Mouse (Mus musculus) kidney, embryonic 15.5 days (tissue): Measurements from ENCODE around the gene Egflam. TPM values are rescaled to one million over a fixed set of nuclear protein-coding genes. Genes with fewer than 3 reads are reported as not detected.
A peak's percentile ranks its signal among the peaks of the same experiment; 100 is the strongest.

Source experiments
- ATAC-seq: fragments of 200-750 bp; cut with Nextera tagmentation; replicated peaks from 2 replicates; pipeline ENCODE4 v1.8.0; 2017; ENCODE audit warnings: moderate TSS enrichment; ENCODE audit not compliant: low FRiP score
- H3K27ac ChIP-seq: fragments of 300-500 bp; sonication (generic); 2 replicates; pipeline ENCODE4 v1.5.1; 2015; ENCODE audit warnings: mild to moderate bottlenecking, inconsistent platforms
- H3K27me3 ChIP-seq: fragments of 300-500 bp; sonication (generic); 2 replicates; pipeline ENCODE4 v1.6.1; 2015; ENCODE audit warnings: inconsistent platforms
- H3K36me3 ChIP-seq: fragments of 300-500 bp; sonication (generic); 2 replicates; pipeline ENCODE4 v1.6.1; 2015; ENCODE audit warnings: inconsistent platforms
- H3K4me1 ChIP-seq: fragments of 300-500 bp; sonication (generic); 2 replicates; pipeline ENCODE4 v1.6.1; 2015; ENCODE audit warnings: inconsistent platforms
- H3K4me2 ChIP-seq: fragments of 300-500 bp; sonication (generic); 2 replicates; pipeline ENCODE4 v1.6.1; 2015; ENCODE audit warnings: moderate library complexity, mild to moderate bottlenecking, inconsistent platforms
- H3K4me3 ChIP-seq: fragments of 300-500 bp; sonication (generic); replicated peaks from 2 replicates; pipeline ENCODE4 v1.5.1; 2015; ENCODE audit warnings: mild to moderate bottlenecking, inconsistent platforms
- H3K9ac ChIP-seq: fragments of 300-500 bp; sonication (generic); 2 replicates; pipeline ENCODE4 v1.6.1; 2015; ENCODE audit warnings: mild to moderate bottlenecking, inconsistent platforms
- H3K9me3 ChIP-seq: fragments of 300-500 bp; sonication (generic); replicated peaks from 2 replicates; pipeline ENCODE4 v1.6.1; 2016; ENCODE audit warnings: inconsistent platforms
- WGBS: fragments of 180-500 bp; shearing (Covaris S2); methylation state at CpG from one replicate; pipeline ENCODE4 v1.1.7; 2015; ENCODE audit warnings: mixed read lengths; 5-methylcytosine and 5-hydroxymethylcytosine counted together
- polyA plus RNA-seq: library from polyadenylated mRNA; unstranded; fragments of >200 nt; fragmentation: Nextera tagmentation; extraction: Ambion mirVana; gene quantifications from 2 replicates; pipeline ENCODE4 v1.2.1, GENCODE M21; 2015

Egflam gene
- polyA plus RNA-seq, 1 experiment from 2014 or later = 20.4 TPM

GRCm38 (mm10) chr15:7207292-7207691 lies 190.9 kb downstream of the Egflam start:
- Histone ChIP-seq H3K9ac (no peak overlapping the region), H3K36me3 (no peaks in the 10 kb centered on the region), H3K27ac (no peak overlapping the region), H3K4me1 (peaks cover 19% of the 10 kb centered on the region), H3K27me3 (no peaks in the 10 kb centered on the region), H3K4me3 (no peak overlapping the region), H3K4me2 (no peak overlapping the region), H3K9me3 (no peaks in the 10 kb centered on the region)
- WGBS = 88% methylated on average over 7 of the region's 7 CpGs
- no peak for ATAC-seq

- no peak overlapping the region for H3K9ac ChIP-seq
- peaks cover 30% of the 10 kb centered on the region for H3K4me1 ChIP-seq
- no peaks in the 10 kb centered on the region for H3K27me3 ChIP-seq
- H3K4me2 ChIP-seq = no peak overlapping the region
- H3K9me3 ChIP-seq = no peaks in the 10 kb centered on the region
- no peak overlapping the region for H3K4me3 ChIP-seq
- H3K27ac ChIP-seq = no peak overlapping the region
- H3K36me3 ChIP-seq = no peaks in the 10 kb centered on the region
- 32% methylated on average over 5 of the region's 5 CpGs for WGBS
- ATAC-seq = no peak
Observed at GRCm38 (mm10) chr15:7206110-7206509, 192.1 kb downstream of the Egflam start.

GRCm38 (mm10) chr15:7204917-7205316 lies 193.3 kb downstream of the Egflam start:
- Histone ChIP-seq H3K9me3 (no peaks in the 10 kb centered on the region), H3K9ac (no peak overlapping the region), H3K27me3 (no peaks in the 10 kb centered on the region), H3K4me3 (no peak overlapping the region), H3K4me1 (peaks cover 34% of the 10 kb centered on the region), H3K4me2 (no peak overlapping the region), H3K36me3 (no peaks in the 10 kb centered on the region), H3K27ac (no peak overlapping the region)
- no peak for ATAC-seq
- WGBS = 74% methylated on average over 13 of the region's 13 CpGs

GRCm38 (mm10) chr15:7203606-7204330 lies 194.4 kb downstream of the Egflam start:
- peaks cover 37% of the 10 kb centered on the region for H3K4me1 ChIP-seq
- H3K4me3 ChIP-seq = no peak overlapping the region
- H3K4me2 ChIP-seq = no peak overlapping the region
- H3K36me3 ChIP-seq = no peaks in the 10 kb centered on the region
- peak overlapping the region; percentile 71 for H3K27ac ChIP-seq
- peak; percentile 55 for ATAC-seq
- WGBS = 39% methylated on average over 9 of the region's 9 CpGs
- no peaks in the 10 kb centered on the region for H3K9me3 ChIP-seq
- H3K27me3 ChIP-seq = no peaks in the 10 kb centered on the region
- no peak overlapping the region for H3K9ac ChIP-seq

GRCm38 (mm10) chr15:7202981-7203380 lies 195.2 kb downstream of the Egflam start:
- WGBS = 88% methylated on average over 5 of the region's 5 CpGs
- peak overlapping the region; percentile 71 for H3K27ac ChIP-seq
- no peaks in the 10 kb centered on the region for H3K27me3 ChIP-seq
- no peak for ATAC-seq
- H3K9ac ChIP-seq = no peak overlapping the region
- H3K4me2 ChIP-seq = no peak overlapping the region
- H3K9me3 ChIP-seq = no peaks in the 10 kb centered on the region
- no peak overlapping the region for H3K4me3 ChIP-seq
- H3K36me3 ChIP-seq = no peaks in the 10 kb centered on the region
- peaks cover 38% of the 10 kb centered on the region for H3K4me1 ChIP-seq

- H3K9ac ChIP-seq = no peak overlapping the region
Observed at GRCm38 (mm10) chr15:7201421-7202380, 196.5 kb downstream of the Egflam start.

GRCm38 (mm10) chr15:7200286-7200685 lies 197.9 kb downstream of the Egflam start:
- Histone ChIP-seq H3K27ac (0 out of 2 replicates have a peak overlapping the region, but pooled peaks have one; percentile 39), H3K4me3 (no peak overlapping the region), H3K9me3 (no peaks in the 10 kb centered on the region), H3K27me3 (no peaks in the 10 kb centered on the region), H3K9ac (no peak overlapping the region), H3K36me3 (no peaks in the 10 kb centered on the region), H3K4me2 (no peak overlapping the region), H3K4me1 (peaks cover 34% of the 10 kb centered on the region)
- WGBS = 51% methylated on average over 6 of the region's 6 CpGs
- no peak for ATAC-seq

More at GRCm38 (mm10) chr15:7201421-7202380, 196.5 kb downstream of the Egflam start:
- no peak overlapping the region for H3K4me3 ChIP-seq
- peak overlapping the region; percentile 48; the same call in 1 of the 2 replicates for H3K27ac ChIP-seq
- ATAC-seq = no peak
- H3K4me2 ChIP-seq = no peak overlapping the region
- WGBS = 62% methylated on average over 9 of the region's 9 CpGs
- no peaks in the 10 kb centered on the region for H3K9me3 ChIP-seq
- peaks cover 38% of the 10 kb centered on the region for H3K4me1 ChIP-seq
- H3K27me3 ChIP-seq = no peaks in the 10 kb centered on the region
- H3K36me3 ChIP-seq = no peaks in the 10 kb centered on the region

GRCm38 (mm10) chr15:7198816-7199215 lies 199.4 kb downstream of the Egflam start:
- peaks cover 31% of the 10 kb centered on the region for H3K4me1 ChIP-seq
- H3K9me3 ChIP-seq = no peaks in the 10 kb centered on the region
- H3K27ac ChIP-seq = no peak overlapping the region
- H3K4me2 ChIP-seq = no peak overlapping the region
- ATAC-seq = 0 out of 2 replicates have a peak, but pooled peaks have one; percentile 43
- no peaks in the 10 kb centered on the region for H3K27me3 ChIP-seq
- H3K9ac ChIP-seq = no peak overlapping the region
- WGBS = 63% methylated on average over 2 of the region's 2 CpGs
- H3K4me3 ChIP-seq = no peak overlapping the region
- H3K36me3 ChIP-seq = peaks cover 4% of the 10 kb centered on the region

GRCm38 (mm10) chr15:7197652-7198445 lies 200.3 kb downstream of the Egflam start:
- Histone ChIP-seq H3K4me1 (peaks cover 28% of the 10 kb centered on the region), H3K4me3 (no peak overlapping the region), H3K9ac (no peak overlapping the region), H3K27ac (no peak overlapping the region), H3K9me3 (no peaks in the 10 kb centered on the region), H3K36me3 (peaks cover 8% of the 10 kb centered on the region), H3K27me3 (no peaks in the 10 kb centered on the region), H3K4me2 (no peak overlapping the region)
- ATAC-seq = no peak
- WGBS = 81% methylated on average over 3 of the region's 3 CpGs

GRCm38 (mm10) chr15:7194748-7195221 lies 203.4 kb downstream of the Egflam start:
- WGBS = 81% methylated on average over 6 of the region's 6 CpGs

GRCm38 (mm10) chr15:7194147-7194720 lies 204.0 kb downstream of the Egflam start:
- no peak overlapping the region for H3K9ac ChIP-seq
- H3K36me3 ChIP-seq = peaks cover 37% of the 10 kb centered on the region
- H3K9me3 ChIP-seq = no peaks in the 10 kb centered on the region
- no peak overlapping the region for H3K4me3 ChIP-seq
- no peak overlapping the region for H3K4me2 ChIP-seq
- H3K27ac ChIP-seq = no peak overlapping the region
- no peak for ATAC-seq
- no peaks in the 10 kb centered on the region for H3K27me3 ChIP-seq
- WGBS = 42% methylated on average over 13 of the region's 13 CpGs
- peaks cover 11% of the 10 kb centered on the region for H3K4me1 ChIP-seq

More at GRCm38 (mm10) chr15:7194748-7195221, 203.4 kb downstream of the Egflam start:
- no peak overlapping the region for H3K27ac ChIP-seq
- H3K27me3 ChIP-seq = no peaks in the 10 kb centered on the region
- H3K36me3 ChIP-seq = peaks cover 31% of the 10 kb centered on the region
- H3K9me3 ChIP-seq = no peaks in the 10 kb centered on the region
- H3K4me2 ChIP-seq = no peak overlapping the region
- H3K9ac ChIP-seq = no peak overlapping the region
- peaks cover 11% of the 10 kb centered on the region for H3K4me1 ChIP-seq
- ATAC-seq = no peak
- no peak overlapping the region for H3K4me3 ChIP-seq
